Mouse (Mus musculus): ENCODE results near the gene Lbh. TPM values are rescaled to one million over a fixed set of nuclear protein-coding genes. Genes with fewer than 3 reads are reported as not detected.
A peak's percentile ranks its signal among the peaks of the same experiment; 100 is the strongest.

Gene Lbh
- total RNA-seq, 4 experiments from 2014 or later, result 38.8 to 43.8 (median 41.5) TPM

DNA sequence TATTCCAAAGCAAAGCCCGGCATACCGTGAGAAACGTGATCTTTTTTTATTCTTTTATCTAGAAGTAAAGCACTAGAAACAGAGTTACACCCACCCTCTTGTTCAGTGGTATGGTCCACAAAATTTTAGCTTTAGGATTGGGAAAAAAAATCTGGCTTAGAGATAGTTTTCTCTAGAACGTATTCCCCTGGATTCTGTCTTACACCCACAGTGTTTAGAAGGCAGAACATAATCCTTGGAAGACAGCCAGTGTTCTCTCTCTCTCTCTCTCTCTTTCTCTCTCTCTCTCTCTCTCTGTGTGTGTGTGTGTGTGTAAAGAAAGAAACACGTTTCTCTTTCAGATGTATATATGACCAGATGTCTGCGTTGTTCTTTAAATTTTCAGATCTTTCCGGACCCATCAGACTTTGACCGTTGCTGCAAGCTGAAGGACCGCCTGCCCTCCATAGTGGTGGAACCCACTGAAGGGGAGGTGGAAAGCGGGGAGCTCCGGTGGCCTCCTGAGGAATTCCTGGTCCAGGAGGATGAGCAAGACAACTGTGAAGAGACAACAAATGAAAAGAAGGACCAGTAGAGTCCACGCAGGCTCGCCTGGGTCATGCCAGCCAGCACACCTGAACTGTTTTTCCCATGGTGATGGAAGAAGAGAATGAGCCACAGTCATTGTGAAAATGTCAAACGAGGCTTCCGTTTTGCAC lies 20.9 kb downstream of the Lbh start:
- DNase-seq (ENCODE audit: low spot score in 2 of 2), result no peak

DNA sequence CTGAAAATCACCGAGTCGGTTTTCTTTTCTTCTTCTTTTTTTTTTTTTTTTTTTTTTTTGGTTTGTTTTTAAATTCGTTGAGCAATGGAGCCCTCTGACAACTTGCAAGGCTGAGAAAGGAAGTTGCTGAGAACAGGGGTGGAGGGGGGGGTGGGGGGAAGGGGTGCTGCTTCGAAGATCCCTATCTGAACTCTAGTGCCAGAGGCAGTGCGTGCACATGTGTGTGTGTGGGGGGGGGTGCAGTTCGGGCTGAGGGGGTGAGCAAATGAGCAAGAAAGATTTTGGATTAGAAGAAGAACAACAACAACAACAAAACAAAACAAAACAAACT lies 21.4 kb downstream of the Lbh start:
- DNase-seq (ENCODE audit: low spot score in 2 of 2), result no peak

DNA sequence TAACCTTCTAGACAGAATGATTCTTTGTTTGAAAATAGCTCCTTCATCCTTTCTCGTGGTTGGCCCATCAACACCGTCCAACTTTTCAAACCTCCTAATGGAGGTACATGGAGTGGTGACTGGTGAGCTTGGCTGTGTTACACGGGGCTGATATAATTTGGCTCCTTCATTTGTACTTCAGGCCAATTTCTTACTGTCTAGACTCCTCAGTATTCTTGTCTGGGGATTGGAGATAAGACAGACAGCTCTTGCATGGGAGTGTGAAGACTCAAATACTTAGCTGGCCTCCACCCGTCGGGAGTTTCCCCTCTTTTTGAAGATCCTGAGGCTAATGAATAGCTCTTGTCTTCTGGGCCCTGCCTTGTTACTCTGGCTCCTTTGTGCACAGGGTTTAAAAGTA lies 26.3 kb downstream of the Lbh start:
- DNase-seq (ENCODE audit: low spot score in 2 of 2), result no peak

GRCm38 (mm10) chr17:72947111-72947859 lies 29.2 kb downstream of the Lbh start:
- no peak for DNase-seq (ENCODE audit: low spot score in 2 of 2)

GRCm38 (mm10) chr17:72948119-72948518 lies 30.0 kb downstream of the Lbh start:
- DNase-seq (ENCODE audit: low spot score in 2 of 2), result no peak

DNA sequence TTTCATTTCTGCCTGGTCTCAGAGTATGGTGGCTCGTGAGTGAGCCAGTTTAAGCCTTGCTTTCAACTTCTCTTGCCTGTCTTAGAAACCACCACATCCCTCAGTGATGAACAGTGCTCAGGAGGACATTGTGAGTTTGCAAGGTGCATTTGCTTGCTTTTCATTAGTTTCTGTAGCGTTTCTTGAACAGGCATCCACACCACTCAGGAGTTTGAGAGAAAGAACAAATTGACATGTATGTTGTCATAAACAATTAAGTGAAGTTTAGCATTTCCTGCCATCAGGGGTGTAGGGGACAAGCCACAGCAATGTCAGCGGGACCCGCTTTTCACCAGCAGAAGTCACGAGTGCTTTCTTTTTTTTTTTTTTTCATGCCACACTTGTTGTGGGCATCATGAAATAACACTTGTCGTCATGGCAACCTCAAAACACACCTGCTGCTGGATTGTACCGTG lies 31.2 kb downstream of the Lbh start:
- DNase-seq (ENCODE audit: low spot score in 2 of 2), result no peak

DNA sequence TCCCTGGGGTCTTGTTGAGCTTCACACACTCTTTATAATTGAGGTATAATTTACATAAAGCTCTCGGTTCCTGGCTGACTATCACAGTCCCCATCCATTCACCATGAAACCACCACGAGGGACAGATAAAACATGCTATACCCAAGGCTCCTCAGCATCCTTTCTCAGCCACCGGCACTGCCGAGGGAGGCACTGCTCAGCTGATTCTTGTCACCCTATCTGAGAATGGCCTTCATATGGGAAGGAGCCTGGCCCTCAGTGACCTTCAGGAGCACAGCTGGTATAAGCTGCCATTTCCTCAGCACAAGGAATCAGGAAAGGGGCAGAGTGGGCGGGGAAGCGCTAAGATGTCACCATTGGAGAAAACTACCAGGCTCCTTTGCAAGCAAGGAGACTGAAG lies 33.2 kb downstream of the Lbh start:
- DNase-seq (ENCODE audit: low spot score in 2 of 2), result no peak

GRCm38 (mm10) chr17:72953811-72954685 lies 35.9 kb downstream of the Lbh start:
- DNase-seq (ENCODE audit: low spot score in 2 of 2), result peak in 1 of 2 experiments; percentile 35

- DNase-seq (ENCODE audit: low spot score in 2 of 2), result no peak
Measured at GRCm38 (mm10) chr17:72955534-72955933, 37.4 kb downstream of the Lbh start.

DNA sequence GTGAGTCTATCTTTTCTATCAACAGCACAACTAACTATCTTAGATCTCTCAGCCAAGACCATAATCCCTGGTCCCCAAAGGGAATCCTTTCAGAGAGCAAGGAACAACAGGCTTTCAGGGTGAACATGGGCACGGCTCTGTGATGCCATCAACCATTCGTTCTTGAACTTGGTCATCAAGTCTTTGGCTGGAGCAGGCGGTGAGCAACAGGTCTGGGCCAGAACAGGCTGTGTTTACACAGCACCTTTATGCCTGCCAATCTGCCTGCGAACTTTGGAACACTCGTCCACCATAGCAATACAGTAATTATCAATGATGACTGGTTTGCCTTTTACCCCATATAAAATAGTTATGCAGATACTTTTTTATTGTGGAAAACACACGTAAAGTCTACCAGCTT lies 38.9 kb downstream of the Lbh start:
- DNase-seq (ENCODE audit: low spot score in 2 of 2), result no peak

DNA sequence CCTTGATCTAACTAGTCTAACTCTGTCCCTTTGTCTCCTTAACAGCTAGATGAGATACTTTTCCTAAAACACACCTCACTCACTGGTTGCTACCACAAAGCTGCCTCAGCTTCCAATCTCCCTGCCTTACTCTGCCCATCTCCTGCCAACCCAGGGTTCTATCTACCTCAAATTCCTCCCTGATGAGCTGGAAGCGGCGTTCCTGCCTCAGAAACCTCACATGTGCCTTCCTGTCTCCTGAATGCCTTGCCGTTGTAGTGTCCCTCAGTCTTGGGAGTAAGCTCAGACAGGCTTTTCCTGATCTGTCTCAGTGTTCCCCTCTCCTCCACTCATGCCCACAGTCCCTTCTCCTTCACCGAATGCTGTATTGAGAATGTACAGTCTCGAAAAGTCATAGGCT lies 40.8 kb downstream of the Lbh start:
- no peak for DNase-seq (ENCODE audit: low spot score in 2 of 2)

GRCm38 (mm10) chr17:72959497-72960039 lies 41.5 kb downstream of the Lbh start:
- no peak for DNase-seq (ENCODE audit: low spot score in 2 of 2)

DNA sequence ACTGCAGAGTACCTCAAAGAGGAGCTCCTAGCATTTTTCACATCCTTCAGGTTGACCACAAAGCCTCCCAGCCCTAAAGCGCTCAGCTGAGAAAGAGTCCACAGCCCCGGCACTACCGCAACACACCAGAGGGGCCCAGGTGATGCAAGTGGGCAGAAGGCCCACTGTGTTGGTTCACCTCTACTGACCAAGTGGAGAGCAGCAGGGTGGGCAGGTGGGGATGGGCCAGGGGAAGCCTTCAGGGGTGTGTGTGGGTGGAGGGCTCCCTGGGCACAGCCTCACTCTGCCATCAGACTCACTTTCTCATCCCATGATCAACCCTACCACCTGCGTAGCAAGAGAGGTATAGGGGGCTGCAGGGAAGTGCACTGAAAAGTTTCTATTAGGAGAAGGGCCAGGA lies 42.1 kb downstream of the Lbh start:
- DNase-seq (ENCODE audit: low spot score in 2 of 2), result no peak

GRCm38 (mm10) chr17:72960873-72961272 lies 42.8 kb downstream of the Lbh start:
- no peak for DNase-seq (ENCODE audit: low spot score in 2 of 2)

- no peak for DNase-seq (ENCODE audit: low spot score in 2 of 2)
Measured at GRCm38 (mm10) chr17:72961953-72962630, 44.0 kb downstream of the Lbh start.

- DNase-seq (ENCODE audit: low spot score in 2 of 2), result no peak
Measured at GRCm38 (mm10) chr17:72965687-72966086, 47.6 kb downstream of the Lbh start.

- no peak for DNase-seq (ENCODE audit: low spot score in 2 of 2)
Measured at GRCm38 (mm10) chr17:72966091-72966531, 48.0 kb downstream of the Lbh start.

DNA sequence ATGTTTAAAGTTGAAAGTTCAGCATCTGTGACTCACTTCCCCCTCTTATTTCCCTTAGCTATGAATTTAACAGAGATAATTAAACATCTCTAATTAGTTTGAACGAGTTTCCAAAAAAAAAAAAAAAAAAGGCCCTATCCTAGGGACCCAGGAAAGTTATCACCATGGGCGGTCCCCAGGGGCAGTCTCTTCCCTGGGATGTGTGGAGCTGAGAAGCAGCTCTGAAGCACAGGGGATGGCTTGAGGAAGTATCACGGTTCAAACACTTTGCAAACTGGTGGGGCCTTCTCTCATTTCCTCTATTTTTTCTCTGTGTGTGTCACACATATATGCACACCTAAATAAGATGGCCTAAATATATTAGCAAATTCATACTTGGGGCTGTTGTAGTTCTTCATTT lies 48.8 kb downstream of the Lbh start:
- no peak for DNase-seq (ENCODE audit: low spot score in 2 of 2)

DNA sequence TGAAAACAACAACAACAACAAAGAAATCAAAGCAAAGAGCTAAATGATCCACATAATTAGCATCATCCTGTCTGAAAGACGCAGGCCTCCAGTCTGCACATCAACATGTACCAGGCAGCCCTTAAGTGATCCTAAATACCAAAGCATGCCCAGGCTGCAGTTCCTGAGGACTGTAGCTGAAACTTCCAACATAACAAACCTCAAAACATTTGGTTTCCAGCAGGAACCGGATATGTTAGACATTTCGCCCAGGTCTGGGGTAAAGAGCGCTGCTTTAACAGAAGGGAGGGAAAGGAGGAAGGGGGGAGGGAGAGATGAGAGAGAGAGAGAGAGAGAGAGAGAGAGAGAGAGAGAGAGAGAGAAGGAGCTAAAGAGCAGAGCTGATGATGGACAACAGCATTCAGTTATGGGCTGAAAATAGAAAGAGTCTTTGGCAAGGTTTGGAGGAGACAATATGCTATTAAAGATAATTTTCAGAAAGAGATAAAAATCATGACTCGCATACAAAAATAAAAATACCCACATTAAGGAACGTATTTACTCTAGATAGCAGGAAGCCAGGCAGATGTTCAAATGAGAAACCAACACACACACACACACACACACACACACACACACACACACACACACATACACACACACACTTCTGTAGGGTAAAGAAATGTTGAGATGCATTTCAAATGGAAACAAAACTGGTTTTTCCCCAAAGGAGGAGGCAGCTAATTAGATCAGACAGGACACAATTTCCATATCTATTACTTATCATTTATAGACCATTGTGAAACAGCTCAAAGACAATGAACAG lies 49.5 kb downstream of the Lbh start:
- DNase-seq (ENCODE audit: low spot score in 2 of 2), result no peak

DNA sequence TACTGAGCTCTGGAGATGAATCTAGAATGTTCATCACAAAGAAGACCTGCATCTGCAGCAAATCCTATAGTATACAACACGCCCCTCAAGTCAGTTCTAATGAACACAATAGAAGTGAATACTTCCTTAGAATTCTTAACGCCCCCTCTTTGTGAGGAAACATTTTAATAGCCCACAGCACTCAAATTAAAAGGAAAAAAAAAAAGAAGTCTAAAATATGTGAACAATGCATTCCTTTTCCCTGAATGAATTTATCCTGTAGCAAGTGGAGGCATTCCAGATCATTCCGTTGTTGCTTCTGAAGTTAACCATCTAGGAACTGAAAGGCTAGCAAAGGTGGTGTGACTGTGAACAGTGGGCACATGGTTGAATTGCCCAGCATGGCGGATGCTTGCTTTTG lies 50.6 kb downstream of the Lbh start:
- no peak for DNase-seq (ENCODE audit: low spot score in 2 of 2)
